Mouse (Mus musculus) brain, embryonic 14.5 days (tissue): ENCODE measurements around the gene Ms4a4b. TPM values are rescaled to one million over a fixed set of nuclear protein-coding genes. Genes with fewer than 3 reads are reported as not detected.
"Not testable (repeated sequence)": the region's sequence is repeated elsewhere in the genome, so short reads cannot be mapped to it uniquely, and the experiment has no call there.

Experiments used
- DNase-seq: peaks from one replicate; pipeline ENCODE4 v3.0.0-alpha.2; 2011; ENCODE audit warnings: low read depth
- CTCF ChIP-seq: fragments of 200-500 bp; IDR thresholded peaks from 2 replicates; pipeline ENCODE4 v1.5.1; 2012; ENCODE audit warnings: inconsistent platforms, mild to moderate bottlenecking, moderate library complexity, borderline replicate concordance; ENCODE audit not compliant: insufficient read depth, insufficient read length; ENCODE audit errors: extremely low read depth
- POLR2A ChIP-seq: fragments of 200-500 bp; IDR thresholded peaks from 2 replicates; pipeline ENCODE4 v1.6.1; 2012; ENCODE audit warnings: mild to moderate bottlenecking, inconsistent platforms, borderline replicate concordance; ENCODE audit not compliant: poor library complexity, insufficient read depth, insufficient read length, severe bottlenecking; ENCODE audit errors: extremely low read depth
- polyA plus RNA-seq: library from polyadenylated mRNA; depleted of rRNA; stranded (reverse); fragments of >200 nt; gene quantifications from 2 replicates; pipeline ENCODE4 v1.2.3, GENCODE M21; 2012; rRNA removed

Ms4a4b gene
- not detected in 2 replicates for polyA plus RNA-seq

- DNase-seq: no peak
- no peak for TF ChIP-seq CTCF
- no peak for TF ChIP-seq POLR2A
These were observed at the start of gene Ms4a4b for GRCm38 (mm10) chr19:11443338-11443737. TSS of gene Ms4a4b (plus strand) at chr19:11443553.

GRCm38 (mm10) chr19:11395769-11396168 is 47.6 kb upstream of the Ms4a4b start:
- TF ChIP-seq POLR2A (no peak), CTCF (no peak)
- DNase-seq: no peak

DNA sequence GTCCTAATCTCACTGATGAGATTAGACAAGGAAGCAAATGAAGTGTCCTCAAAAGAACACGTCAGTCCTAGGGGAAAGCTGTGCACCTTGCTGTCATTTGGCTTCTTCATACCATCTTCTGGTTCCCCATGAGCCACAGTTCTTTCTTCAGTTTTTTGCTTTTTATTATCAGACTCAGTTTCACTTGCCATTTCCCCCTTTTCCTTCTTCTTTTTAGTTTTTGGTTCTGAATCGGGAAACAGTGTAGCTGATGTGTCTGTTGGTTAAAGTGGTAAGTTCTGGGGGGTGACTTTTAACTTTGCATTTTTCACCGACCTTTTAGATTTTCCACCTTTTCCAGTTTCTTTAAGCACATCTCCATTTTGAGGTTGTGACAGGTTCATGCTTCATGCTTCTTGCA is 38.8 kb upstream of the Ms4a4b start, which contains the start of gene Ms4a4c:
TSS of gene Ms4a4c (plus strand) at position 244 of the 400 bp plus-strand sequence.
- no peak for DNase-seq
- TF ChIP-seq POLR2A: no peak
- no peak for TF ChIP-seq CTCF

- DNase-seq: no peak
- no peak for TF ChIP-seq POLR2A
- no peak for TF ChIP-seq CTCF
These were observed 35.9 kb upstream of the Ms4a4b start for GRCm38 (mm10) chr19:11407428-11407827.

DNA sequence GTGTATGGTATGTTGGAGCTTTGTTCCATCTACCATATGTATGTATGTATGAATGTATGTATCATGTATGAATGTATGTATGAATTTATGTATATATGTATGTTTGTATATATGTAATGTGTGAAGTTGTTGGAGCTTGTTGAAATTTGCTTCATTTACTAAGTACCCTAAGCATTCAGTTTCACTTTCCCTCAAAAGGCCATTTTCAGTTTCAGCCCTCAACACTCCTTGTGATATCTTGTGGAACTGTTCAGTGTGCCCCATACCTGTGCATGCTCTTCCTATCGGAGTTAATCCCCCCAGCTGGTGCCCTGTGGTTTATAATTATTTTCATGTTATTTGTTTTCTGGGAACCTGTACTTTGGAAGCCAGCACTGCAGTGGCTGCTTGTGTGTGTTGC is 34.8 kb upstream of the Ms4a4b start:
- no peak for DNase-seq
- TF ChIP-seq CTCF: no peak
- TF ChIP-seq POLR2A: no peak

- TF ChIP-seq CTCF: no peak
- TF ChIP-seq POLR2A: no peak
- no peak for DNase-seq
These were observed 31.7 kb upstream of the Ms4a4b start for GRCm38 (mm10) chr19:11411640-11412039.

DNA sequence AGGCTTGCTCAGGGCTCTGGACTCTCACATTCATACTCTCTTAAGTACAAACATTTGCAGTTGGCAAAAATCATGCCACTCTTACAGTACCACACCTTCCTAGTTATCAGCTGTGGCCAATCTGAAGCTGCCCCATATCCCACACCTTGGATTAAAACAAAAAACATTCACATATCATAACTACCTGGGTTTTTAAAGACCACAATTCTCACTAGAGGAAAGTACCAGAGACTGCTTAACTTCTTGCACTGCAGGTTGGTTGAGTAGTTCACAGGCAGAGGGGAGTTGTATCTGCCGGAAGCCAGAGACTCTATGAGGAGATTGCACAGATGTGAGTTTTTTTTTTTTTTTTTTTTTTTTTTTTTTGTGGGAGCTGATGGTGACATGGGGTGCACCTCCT is 29.3 kb upstream of the Ms4a4b start:
- DNase-seq: no peak
- no peak for TF ChIP-seq CTCF
- no peak for TF ChIP-seq POLR2A

DNA sequence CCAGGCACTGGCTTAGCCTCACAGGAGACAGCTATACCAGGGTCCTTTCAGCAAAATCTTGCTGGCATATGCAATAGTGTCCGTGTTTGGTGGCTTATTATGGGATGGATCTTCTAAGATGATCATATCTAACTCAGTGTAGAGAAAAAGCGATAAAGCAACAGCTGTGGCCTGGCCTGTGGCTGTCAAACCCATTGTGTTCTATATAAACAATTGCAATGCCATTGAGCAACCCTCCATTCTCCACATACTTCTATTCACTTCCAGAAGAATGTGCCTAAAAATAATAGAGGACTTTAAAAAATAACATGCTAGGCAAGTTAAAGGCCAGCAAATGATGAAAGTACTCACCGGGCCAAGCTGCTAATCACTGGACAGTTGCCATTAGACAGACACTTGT is 27.8 kb upstream of the Ms4a4b start:
- TF ChIP-seq POLR2A: no peak
- TF ChIP-seq CTCF: no peak
- no peak for DNase-seq

- not testable (repeated sequence) for DNase-seq
These were observed 24.5 kb upstream of the Ms4a4b start for GRCm38 (mm10) chr19:11418865-11419264.

GRCm38 (mm10) chr19:11431209-11431608 is 12.1 kb upstream of the Ms4a4b start:
- not testable (repeated sequence) for DNase-seq

- DNase-seq: no peak
- no peak for TF ChIP-seq CTCF
- no peak for TF ChIP-seq POLR2A
These were observed 8.1 kb upstream of the Ms4a4b start for GRCm38 (mm10) chr19:11435058-11435834.

GRCm38 (mm10) chr19:11443964-11444363 is 611 bp downstream of the Ms4a4b start:
- TF ChIP-seq POLR2A: no peak
- no peak for TF ChIP-seq CTCF
- no peak for DNase-seq

GRCm38 (mm10) chr19:11447238-11447637 is 3.9 kb downstream of the Ms4a4b start:
- TF ChIP-seq POLR2A (no peak), CTCF (no peak)
- no peak for DNase-seq

GRCm38 (mm10) chr19:11459041-11459440 is 15.7 kb downstream of the Ms4a4b start:
- DNase-seq: not testable (repeated sequence)

GRCm38 (mm10) chr19:11464795-11465194 is 21.4 kb downstream of the Ms4a4b start:
- DNase-seq: not testable (repeated sequence)
